Mouse (Mus musculus) hindbrain, embryonic 12.5 days (tissue): ENCODE measurements around the gene P2ry10. TPM values are rescaled to one million over a fixed set of nuclear protein-coding genes. Genes with fewer than 3 reads are reported as not detected.

ENCODE experiments used
- ATAC-seq: fragments of 200-750 bp; cut with Nextera tagmentation; 2 replicates; pipeline ENCODE4 v1.8.0; 2017; ENCODE audit warnings: moderate TSS enrichment; ENCODE audit not compliant: low FRiP score
- H3K27ac ChIP-seq: fragments of 300-500 bp; sonication (generic); 2 replicates; pipeline ENCODE4 v1.5.1; 2016; ENCODE audit warnings: mild to moderate bottlenecking
- H3K27me3 ChIP-seq: fragments of 300-500 bp; sonication (generic); 2 replicates; pipeline ENCODE4 v1.6.1; 2016; ENCODE audit warnings: mild to moderate bottlenecking
- H3K36me3 ChIP-seq: fragments of 300-500 bp; sonication (generic); 2 replicates; pipeline ENCODE4 v1.6.1; 2016; ENCODE audit warnings: mild to moderate bottlenecking
- H3K4me1 ChIP-seq: fragments of 300-500 bp; sonication (generic); 2 replicates; pipeline ENCODE4 v1.6.1; 2016
- H3K4me2 ChIP-seq: fragments of 300-500 bp; sonication (generic); replicated peaks from 2 replicates; pipeline ENCODE4 v1.6.1; 2016; ENCODE audit warnings: mild to moderate bottlenecking
- H3K4me3 ChIP-seq: fragments of 300-500 bp; sonication (generic); 2 replicates; pipeline ENCODE4 v1.5.1; 2016; ENCODE audit warnings: mild to moderate bottlenecking
- H3K9ac ChIP-seq: fragments of 300-500 bp; sonication (generic); 2 replicates; pipeline ENCODE4 v1.6.1; 2016; ENCODE audit warnings: mild to moderate bottlenecking, moderate library complexity
- H3K9me3 ChIP-seq: fragments of 300-500 bp; sonication (generic); replicated peaks from 2 replicates; pipeline ENCODE4 v1.6.1; 2016; ENCODE audit warnings: mild to moderate bottlenecking
- WGBS: fragments of 180-500 bp; shearing (Covaris S2); methylation state at CpG from one replicate; pipeline ENCODE4 v1.1.7; 2016; 5-methylcytosine and 5-hydroxymethylcytosine counted together
- polyA plus RNA-seq: library from polyadenylated mRNA; unstranded; fragments of >200 nt; fragmentation: Nextera tagmentation; extraction: Ambion mirVana; gene quantifications from 2 replicates; pipeline ENCODE4 v1.2.1, GENCODE M21; 2016

P2ry10 gene
- polyA plus RNA-seq, 1 experiment from 2014 or later: not detected

DNA sequence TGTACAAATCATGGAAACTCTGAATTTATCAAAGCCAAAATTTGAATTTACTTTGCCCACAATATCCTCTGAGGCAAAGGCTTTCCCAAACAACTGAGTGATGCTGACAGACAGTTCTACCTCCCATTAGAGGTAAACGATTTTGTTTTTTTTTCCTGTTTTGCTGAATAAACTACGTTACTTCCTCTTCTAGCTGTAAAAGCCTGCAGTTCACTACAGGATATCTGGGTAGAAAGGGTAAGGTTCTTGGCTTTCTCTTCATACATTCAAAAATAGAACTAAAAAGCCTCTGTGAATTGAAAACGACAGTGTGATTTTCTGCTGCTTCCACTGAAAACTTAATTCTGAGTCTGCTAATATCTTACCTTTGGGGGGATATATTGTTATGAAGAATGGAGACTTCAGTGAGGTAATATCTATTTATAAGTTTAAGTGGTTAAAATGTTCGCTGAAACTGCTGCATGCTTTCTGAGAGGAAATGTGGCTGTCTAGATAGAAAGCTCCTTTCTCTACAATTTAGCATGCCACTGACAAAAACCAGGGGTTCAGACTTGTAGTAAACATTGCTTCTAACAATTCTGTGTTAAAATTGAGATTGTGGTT is 61.2 kb downstream of the P2ry10 start:
- no peak for ATAC-seq
- no peaks in the 10 kb centered on the region for H3K4me1 ChIP-seq
- no peak overlapping the region for H3K27ac ChIP-seq
- H3K36me3 ChIP-seq: no peaks in the 10 kb centered on the region
- no peak overlapping the region for H3K9ac ChIP-seq
- no peaks in the 10 kb centered on the region; the same call in 1 of the 2 replicates for H3K27me3 ChIP-seq
- WGBS: 74% methylated on average over 4 of the region's 4 CpGs
- H3K9me3 ChIP-seq: no peaks in the 10 kb centered on the region
- H3K4me2 ChIP-seq: no peak overlapping the region
- H3K4me3 ChIP-seq: no peak overlapping the region

DNA sequence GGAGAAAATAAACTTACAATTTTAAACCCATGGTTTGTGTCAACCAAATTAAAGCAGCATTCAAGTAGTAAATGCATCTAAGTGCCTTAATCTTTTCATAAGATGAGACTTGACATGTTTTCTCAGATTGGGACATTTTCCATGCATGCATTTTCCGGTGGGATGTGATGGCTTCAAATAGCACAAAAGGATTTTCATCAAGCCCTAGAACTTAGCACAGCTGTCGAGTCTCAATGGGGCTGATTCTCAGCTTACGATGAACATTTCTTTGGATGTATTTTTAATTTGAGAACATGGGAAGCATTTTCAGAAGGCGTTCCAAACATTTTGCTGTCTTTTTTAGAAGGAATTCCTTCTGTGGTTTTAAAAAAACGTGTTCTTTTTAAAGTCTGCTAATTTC is 61.7 kb downstream of the P2ry10 start:
- H3K9ac ChIP-seq: no peak overlapping the region
- no peak overlapping the region for H3K4me3 ChIP-seq
- H3K4me1 ChIP-seq: no peaks in the 10 kb centered on the region
- H3K9me3 ChIP-seq: no peaks in the 10 kb centered on the region
- H3K27me3 ChIP-seq: no peaks in the 10 kb centered on the region; the same call in 1 of the 2 replicates
- H3K4me2 ChIP-seq: no peak overlapping the region
- no peaks in the 10 kb centered on the region for H3K36me3 ChIP-seq
- no peak overlapping the region for H3K27ac ChIP-seq
- no peak for ATAC-seq
- WGBS: 67% methylated on average over 5 of the region's 5 CpGs

DNA sequence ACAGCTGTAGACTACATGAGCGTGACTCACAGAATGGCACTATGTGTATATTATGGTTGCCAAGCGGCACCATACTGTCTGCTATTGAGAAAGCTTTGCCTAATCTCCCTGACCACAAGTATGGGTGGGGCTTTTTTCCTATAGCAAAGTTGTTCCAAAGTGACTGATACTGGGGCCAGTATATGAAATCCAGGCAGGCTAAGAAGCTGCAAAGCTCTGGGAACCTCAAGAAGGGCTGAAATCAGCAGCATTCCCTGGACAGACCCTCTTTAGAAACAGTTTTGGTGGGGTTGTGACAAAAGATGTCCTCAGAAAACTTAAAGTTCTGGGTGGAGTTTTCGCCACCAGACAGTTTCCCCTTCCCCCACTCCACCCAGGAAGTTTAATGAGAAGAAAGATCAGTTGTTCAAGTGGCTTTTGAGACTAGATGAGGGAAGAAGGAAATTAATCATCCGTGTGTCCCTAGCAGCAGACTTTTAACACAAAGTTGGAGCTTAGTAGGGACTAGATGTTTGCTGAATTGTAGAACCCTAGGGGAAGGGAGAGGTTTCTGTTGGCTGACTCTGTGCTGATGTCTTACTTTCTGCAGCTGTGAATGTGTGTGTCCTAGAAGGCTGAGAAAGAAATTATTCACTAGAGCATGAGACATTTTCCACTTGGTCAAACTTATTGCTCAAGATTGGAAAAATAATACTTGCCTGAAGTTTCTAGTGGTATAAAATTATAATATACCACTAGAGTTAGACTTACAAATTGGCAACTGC is 62.6 kb downstream of the P2ry10 start:
- H3K27me3 ChIP-seq: no peaks in the 10 kb centered on the region; the same call in 1 of the 2 replicates
- H3K4me2 ChIP-seq: no peak overlapping the region
- no peaks in the 10 kb centered on the region for H3K9me3 ChIP-seq
- no peak overlapping the region for H3K9ac ChIP-seq
- 67% methylated on average over 4 of the region's 4 CpGs for WGBS
- ATAC-seq: no peak
- H3K36me3 ChIP-seq: no peaks in the 10 kb centered on the region
- H3K27ac ChIP-seq: no peak overlapping the region
- no peaks in the 10 kb centered on the region for H3K4me1 ChIP-seq
- no peak overlapping the region for H3K4me3 ChIP-seq

Other genes with a start within 250 kb of the P2ry10 start
- gene Rtl3, start 247.8 kb upstream of the P2ry10 start, polyA plus RNA-seq: 5.6 and 14.7 TPM in 2 replicates
- gene Lpar4, start 167.9 kb upstream of the P2ry10 start, polyA plus RNA-seq: 13.6 and 18.5 TPM in 2 replicates
- gene P2ry10b, start 60.4 kb downstream of the P2ry10 start, polyA plus RNA-seq: 0.53 and 0.89 TPM in 2 replicates
- gene Gpr174, start 167.4 kb downstream of the P2ry10 start, polyA plus RNA-seq: not detected in 2 replicates